Mouse (Mus musculus) lung, postnatal 25 days (tissue): ENCODE data around the gene Map3k5.
A peak's percentile ranks its signal among the peaks of the same experiment; 100 is the strongest.

Source experiments
- DNase-seq: peaks from one replicate; pipeline ENCODE4 v3.0.0; 2022; ENCODE audit warnings: low spot score

Gene Map3k5

DNA sequence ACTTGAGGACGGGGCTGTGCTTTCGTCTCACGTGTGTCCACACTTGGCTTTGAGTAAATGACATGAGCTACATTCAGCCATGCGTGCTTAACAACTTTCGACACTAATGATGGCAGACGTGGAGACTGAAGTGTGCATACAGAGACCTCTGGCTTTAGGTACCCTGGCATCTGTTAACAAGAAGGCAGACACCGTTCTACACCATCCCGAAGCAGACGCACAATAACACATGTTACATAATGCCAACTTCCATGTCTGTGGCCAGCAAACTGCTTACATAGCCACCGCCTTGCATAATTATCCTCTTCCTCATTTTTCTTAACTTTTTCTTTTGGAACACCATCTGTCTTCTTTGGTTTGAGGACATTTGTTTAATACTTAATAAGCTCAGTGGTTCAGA is 123.8 kb downstream of the Map3k5 start:
- DNase-seq = peak; percentile 21

DNA sequence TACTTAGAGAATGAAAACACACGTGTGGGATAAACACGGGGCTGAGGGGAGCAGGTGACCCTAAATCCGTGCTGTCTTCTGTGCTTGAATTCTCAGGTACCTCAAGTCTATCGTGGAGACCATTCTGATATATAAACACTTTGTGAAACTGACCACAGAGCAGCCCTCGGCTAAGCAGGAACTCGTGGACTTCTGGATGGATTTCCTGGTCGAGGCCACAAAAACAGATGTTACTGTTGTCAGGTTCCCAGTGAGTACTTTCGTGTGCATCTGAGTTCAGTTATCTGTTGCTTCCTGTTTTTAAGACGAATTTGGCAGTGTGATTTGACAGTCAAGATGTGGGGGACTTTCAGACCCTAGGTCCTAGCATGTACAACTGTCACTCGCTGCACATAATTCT is 124.6 kb downstream of the Map3k5 start:
- peak; percentile 24 for DNase-seq

DNA sequence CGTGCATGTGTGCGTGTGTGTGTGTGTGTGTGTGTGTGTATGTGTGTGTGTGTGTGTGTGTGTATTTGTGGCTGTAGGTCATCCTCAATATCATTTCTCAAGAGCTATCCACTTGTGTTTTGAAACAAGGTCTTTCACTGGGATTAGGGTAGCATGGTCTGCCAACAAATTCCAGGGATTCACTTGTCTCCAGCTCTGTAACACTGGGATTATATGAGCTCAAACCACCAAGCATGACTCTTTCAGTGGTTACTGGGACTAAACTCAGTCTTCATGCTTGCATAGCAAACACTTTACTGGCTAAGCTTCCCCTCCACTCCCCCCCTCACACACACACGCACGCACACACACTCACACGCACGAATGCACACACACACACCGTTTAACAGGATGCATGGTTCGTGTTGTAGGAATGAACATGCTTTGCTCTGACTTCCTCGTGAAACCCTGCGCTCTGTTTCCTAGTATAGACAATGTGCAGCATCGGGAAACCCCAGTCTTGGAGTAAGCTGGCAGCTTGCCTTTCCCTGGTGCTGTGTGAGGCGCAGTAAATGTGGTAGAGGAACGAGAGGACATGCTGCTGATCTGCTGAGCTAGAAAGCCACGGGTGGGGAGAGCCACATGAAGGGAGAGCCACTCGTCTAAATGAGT is 126.2 kb downstream of the Map3k5 start:
- no peak for DNase-seq

DNA sequence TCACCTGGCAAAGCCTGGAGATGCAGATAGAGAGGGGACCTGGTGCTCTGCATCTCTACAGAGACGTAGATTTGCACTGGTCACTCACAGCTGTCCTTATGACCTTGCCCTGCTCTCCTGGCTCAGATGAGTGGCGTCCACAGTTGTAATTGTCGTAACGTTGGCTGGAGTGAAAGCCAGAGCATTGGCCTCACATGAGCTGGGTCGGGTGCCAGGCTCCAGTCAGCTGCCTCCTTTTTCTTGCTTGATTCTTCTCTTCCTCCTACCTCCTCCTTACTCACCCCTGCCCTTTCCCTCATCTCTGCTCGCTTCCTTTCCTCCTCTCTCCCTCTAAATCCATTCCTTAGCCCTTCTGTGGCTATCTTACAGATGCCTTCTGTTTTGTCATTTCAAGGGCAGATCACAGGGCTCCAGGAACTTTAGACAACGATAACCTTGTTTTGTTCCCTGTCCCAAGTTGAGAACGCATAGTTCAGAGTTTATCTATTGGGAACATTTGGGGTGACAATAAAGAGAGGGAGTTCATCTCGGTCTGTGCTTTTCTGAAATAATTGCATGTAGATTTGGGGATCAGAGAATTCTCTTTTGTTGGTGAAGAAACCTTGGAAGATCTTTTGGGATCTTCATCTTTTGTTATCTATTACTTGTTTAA is 130.4 kb downstream of the Map3k5 start:
- DNase-seq = no peak

DNA sequence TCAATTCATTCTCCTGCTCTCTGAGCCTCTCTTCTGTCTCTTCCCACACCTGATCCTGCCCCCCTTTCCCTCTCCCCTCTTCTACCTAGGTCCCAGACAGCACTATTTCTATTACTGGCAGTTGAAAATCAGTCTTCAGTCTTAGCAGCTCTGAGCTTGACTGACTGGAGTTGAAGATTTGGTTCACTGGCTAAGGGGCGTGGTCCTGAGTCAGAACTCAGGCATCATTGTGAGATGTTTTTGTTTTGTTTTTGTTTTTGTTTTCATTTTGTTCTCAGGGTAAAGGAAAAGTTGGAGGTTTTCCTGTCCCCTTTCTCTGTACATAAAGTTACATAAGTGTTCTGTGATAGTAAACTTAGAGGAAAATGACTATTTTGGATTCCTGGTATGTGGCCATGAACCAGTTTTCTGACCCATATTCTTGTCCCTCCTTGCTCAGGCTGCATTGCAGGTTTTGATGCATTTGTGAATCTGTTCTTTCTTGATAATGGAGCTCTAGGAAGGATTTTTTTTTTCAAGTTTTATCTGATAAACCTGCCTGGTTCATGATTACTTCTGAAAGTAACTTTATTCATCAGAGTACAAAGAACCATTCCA is 131.9 kb downstream of the Map3k5 start:
- DNase-seq = no peak

DNA sequence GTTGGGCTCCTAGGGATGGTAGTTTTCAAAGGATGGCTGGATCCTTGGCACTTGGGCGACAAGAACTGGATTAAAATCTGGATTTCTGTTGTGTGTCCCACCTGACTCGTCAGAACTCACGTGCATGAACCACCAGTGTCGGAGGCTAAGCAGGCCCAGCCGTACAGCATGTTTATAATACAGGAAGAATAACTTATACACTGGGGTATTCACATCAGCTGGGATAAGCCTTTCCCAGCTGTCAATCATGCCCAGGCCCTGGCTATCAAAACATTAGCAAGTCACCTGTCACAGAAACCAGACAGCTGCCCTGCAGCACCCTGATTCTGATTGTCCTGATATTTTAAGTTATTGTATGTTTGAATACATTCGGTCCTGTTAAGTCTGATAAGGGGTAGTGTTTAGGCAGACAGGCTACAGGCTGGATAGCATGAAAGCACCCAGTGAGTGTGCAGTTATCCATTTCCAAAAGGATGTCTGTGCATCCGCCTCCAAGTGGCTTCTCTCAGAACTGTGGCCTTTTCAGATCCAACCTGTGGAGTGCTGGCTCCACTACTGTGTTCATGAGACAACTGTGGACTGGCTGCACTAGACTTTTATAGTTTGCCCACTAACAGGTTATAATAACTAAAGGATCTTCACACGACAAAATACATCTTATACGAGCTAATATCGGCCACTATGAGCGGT is 135.6 kb downstream of the Map3k5 start:
- DNase-seq = no peak

DNA sequence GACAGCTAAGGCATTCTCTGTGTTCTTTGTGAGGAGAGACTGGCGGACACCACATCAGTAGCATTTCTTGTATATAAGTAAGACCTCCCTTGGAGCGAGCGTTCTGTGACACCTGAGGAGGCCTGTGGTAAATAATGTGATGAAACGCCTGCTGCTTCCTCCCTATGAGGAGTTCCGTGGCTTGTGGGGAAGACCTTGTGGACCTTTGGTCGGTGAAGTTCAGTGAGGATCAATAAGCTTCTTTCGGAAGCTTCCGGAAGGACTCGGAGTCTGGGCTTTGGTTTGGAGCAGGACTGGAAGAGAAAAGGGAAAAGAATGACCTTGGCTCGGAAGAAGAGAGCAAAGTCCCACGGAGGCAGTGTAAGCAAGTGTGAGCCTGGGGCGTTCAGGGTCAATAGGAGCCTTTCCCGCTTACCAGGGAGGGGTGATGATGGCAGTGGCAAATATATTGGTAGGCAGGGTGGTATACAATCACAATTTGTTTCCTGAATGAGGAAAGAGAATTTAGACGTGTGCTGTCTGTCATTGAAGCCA is 136.4 kb downstream of the Map3k5 start:
- no peak for DNase-seq

DNA sequence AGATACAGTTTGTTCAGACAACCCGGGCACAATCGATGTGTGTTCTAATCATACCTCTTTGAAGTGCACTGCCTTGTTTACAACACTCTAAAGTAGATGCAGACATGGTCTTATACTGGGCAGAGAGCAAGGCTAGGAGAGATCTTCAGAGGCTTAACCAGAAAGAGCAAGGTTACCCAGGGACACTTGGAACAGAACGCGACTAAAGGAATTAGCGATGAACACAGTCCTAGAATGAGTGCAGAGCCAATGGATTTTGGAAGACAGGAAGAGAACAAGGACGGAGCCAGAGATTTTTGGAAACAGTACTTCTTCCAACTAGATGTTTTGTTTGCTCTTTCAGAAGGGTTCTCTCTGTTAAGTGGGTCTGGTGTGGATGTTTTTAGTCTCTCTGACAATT is 137.4 kb downstream of the Map3k5 start:
- DNase-seq = peak; percentile 37

DNA sequence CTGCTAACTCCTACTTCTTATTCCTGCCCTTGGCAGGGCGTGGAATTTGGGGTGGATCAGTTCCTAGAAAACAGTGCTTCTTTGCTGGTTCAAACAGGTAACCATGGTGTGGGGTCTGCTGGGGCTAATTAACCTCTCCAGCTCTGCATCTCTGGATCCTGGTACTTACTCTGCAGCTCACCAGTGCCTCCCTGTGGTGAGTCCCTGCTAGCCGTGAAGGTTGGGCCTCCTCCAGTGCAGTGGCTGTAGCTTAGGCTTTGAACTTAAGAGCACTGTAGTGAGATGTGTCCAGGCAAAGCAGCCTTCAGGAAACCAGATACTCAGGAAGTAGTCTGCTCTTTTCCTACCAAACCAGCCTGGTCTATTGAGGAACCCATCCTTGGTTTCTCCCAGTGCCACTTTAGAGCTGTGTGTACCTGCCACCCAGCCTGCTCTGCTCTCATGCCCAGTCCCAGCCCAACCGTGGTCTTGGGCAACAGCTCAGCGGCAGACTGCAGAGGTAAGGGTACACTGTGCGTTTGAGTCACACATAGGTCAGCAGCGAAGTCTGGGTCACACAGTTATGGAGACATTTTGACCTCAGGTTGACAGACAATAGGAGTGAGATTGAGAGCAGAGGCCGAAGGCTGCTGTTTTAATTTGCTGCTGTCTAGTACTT is 139.1 kb downstream of the Map3k5 start:
- peak; percentile 78 for DNase-seq

DNA sequence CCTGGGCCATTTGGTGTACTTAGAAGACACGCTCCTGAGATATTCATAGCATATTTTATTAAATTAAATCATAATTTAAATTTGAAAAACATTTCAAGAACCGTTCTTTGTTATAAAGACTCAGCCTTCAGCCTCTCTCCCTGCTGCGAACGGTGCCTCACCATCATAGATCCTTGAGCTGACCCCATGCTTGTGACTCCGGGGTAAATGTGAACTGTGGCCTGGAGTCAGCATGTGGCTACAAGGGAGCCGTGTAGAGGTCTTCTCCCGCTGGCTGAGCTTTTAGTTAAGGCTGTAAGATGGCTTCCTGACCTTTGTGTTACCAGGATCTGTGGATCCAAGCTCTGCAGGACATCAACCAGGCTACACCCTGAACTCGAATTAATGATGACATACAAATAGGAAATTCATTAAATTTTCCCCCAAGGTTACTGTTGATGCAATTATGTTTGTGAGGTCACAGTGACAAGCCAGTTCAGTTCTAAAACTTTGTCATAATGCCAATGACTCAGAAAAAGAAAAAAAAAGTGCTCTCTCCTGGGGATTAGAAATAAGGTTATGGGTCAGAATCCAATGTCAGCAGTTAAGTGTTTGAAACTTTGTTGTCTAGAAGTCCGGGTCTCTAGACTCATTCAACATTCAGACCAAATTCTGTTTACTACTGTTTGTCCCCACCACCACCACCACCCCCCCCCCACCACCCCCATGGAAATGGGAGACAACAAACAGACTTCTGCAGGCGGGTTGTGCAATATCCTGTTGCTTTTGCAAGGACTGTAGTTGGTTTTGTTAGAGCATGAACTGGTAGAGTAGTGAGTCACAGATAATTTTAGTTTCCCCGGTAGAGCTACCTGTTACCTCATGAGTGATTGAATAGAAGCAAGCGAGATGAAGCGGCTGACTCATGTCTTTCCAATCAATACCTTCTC is 142.5 kb downstream of the Map3k5 start:
- peak; percentile 44 for DNase-seq

DNA sequence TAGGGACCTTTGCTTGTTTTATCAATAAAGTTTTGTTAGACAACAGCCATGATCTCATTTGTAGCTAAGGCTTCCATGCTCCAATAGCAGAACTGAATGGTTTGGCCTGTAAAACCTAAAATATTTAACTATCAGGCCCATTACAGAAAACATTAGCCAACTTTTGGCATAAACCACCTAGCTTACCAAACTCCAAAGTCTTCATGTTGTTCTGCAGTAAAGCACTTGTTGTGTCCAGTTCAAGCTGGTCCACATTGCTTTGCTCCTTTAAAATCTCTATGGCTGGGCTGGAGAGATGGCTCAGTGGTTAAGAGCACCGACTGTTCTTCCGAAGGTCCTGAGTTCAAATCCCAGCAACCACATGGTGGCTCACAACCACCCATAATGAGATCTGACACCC is 144.1 kb downstream of the Map3k5 start:
- no peak for DNase-seq

DNA sequence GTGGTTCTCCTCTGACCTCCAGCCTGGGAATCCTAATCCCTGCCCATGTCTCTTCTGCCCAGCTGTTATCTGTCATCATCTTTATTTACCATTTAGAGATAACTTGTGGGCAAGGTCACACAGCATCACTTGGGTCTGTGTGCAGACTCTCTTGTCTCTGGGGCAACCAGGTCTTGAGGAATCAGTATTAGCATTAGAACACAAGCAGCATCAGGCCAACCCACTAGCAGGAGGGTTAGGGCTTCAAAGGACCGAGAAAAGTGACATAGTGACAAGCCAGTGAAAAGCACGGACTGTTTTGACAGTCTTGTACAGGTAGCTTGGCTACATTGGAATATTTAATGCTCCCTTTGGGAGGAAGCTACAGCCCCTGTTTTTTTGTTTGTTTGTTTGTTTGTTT is 153.6 kb downstream of the Map3k5 start:
- no peak for DNase-seq

DNA sequence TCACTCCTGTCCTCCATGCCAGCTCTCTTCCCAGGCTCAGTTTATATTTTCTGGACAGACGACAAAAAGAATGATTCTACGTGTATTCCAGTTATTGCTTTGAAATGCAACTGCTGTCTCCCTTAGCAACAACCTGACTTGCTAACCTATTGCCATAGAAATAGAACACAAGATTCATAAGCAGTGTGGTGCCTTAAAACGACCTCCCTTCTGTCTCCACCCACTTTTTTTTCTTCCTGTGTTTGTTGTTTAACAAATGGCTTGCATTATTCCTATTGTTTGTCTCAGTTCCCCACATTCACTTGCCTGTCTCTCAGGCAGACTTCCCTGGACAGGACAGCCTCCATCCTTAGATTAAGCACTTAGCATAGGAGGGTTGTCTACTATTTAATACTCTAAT is 154.8 kb downstream of the Map3k5 start:
- no peak for DNase-seq

DNA sequence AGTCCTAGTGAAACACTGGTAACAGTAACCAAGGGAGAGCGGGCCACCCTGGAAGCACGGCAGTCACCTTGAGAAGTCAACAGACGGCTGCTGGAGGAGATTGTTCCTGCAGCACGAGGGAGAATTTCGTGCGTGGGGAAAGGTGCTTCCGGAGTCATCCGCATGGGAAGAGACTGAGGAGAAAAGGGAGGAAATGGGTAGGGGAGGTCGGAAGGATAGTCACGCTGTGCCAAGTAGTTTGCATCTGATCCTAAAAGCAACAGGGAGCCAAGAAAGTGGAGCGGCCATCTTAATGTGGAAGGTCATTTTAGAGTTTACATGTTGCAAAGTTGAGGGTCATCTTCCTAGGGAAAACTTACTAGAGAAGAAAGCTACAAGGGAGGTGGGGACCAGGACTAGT is 155.9 kb downstream of the Map3k5 start:
- DNase-seq = no peak

DNA sequence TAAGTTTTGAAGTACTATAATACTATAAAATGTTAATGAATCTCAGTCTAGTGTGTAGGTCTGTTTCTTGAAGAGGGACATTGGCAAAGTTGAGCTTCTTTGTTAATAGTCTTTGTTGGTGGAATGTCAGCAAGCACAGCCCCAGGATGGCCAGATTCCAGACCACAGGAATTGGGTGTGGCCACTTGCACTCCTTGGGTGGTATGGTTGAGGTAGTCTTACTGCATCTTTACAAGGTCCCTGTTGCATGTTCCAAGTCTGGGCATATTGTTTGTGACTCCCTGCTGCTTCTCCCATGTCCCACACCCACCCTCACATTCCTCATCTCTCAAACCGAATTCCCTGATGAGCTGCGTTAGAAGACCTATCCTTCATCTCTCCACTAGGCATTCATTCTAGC is 157.1 kb downstream of the Map3k5 start:
- peak; percentile 34 for DNase-seq

DNA sequence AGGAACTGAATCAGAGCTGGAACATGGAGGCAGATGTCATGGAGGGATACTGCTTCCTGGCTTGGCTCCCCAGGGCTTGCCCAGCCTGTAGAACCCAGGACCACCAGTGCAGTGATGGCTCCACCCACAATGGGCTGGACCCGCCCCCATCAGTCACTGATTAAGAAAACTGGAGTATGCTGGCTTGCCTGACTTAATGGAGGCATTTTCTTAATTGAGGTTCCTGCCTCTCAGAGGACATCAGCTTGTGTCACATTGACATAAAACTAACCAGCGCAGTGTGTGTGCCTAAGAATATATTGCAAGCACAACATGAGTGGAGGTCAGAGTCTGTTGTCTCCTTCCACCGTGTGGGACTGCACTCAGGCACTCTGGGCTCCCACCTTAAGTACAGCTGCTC is 158.1 kb downstream of the Map3k5 start:
- DNase-seq = no peak

DNA sequence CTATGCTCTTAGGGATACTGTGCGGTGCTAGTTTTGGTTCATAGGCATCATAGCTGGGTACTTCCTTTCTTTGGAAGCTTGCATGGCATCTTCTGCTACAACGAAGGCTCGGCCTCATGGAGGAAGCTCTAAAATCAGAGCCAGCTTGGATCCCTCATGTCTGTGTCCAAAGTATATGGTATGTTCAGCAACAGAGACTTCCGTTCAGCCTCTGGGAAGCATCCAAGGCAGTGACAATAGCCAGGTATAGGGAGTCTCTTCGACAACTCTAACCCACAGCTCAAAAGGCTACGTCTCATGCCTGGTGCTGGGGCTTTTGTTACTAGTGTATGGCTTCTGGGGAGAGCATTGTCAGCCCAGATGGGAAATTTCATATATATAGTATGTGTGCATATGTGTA is 167.2 kb downstream of the Map3k5 start:
- DNase-seq = no peak

DNA sequence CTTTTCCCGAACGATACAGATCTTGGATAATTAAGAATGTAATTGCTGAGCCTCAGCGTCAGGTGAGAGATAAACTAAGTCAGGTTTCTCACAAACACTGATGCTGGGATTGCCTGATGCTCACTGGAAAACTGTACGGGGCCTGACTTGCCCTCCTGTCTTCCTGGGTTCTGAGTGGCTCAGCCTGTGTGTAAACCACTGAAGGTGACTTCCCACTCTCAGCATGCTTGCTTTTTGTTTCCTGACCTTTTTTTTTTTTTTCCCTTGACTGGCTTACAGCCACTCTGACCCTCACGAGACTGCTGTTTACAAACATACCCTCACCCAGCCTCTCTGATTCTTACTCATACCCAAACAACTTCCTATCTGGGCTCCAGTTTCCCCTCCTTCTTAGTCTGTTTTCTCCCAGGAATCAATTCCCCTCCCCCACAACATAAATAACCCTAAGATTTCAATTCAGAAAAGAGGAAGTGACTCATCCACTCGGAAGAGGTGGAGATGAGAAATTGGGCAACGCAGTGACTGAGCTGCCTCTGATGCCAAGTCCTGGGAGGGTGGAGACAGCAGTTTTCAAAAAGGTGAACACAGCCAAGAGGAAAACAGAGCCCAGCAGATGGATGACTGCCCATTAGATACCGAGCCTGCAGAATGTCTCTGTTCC is 170.1 kb downstream of the Map3k5 start:
- peak; percentile 96 for DNase-seq

DNA sequence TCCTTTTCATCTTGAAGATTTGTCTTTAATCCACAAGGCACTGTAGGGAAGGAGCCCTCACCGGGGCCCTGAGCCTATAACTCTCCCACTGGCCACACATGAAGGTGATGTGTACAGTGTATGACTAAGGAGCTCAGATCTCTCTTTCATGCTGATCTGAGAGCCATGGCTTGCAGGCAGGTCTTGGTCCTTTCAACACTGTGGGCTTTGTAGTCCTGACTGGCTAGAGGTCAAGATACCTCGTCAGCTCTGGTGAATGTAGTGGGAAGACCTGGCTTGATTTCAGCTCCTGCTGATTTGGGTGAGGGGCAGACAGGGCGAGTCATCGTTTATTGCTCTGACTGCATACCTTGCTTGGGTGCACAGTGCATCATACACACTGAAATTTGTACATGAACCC is 171.3 kb downstream of the Map3k5 start:
- no peak for DNase-seq

DNA sequence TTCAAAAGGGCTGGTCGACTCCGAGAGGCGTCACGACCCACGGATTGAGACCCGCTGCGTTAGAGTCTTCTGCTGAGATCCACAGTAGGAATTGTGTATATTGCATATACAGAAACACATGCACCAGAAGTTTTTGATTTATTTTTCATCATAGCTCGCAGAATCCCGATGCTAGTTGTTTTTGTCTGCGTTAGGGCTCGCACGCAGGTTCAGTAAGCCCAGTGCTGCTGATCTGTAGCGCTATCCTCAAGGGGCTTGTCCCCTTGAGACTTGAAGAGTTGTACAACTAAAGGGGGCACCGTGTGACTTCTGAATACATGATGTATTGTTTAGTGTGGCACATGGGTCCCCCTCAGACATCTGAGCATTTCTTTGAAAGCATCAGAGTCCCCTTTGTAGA is 172.8 kb downstream of the Map3k5 start:
- no peak for DNase-seq

DNA sequence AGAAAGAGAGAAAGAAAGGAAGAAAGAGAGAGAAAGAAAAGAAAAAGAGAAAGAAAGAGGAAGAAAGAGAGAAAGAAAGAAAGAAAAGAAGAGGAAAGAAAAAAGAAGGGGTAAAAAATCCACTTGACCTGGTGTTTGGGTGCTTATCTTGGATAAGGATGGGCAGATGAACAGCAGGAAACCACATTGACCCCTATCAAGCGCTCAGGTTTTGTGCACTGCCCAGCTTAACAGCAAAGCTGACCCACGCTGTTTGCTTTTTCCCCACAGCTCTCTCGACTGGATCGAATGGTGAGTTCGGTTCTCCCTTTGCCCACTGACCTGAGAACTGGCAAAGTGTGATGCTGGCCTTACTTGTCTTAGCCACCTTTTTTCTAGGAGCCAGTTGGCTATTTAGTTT is 177.2 kb downstream of the Map3k5 start:
- DNase-seq = no peak
